Mouse (Mus musculus): Measurements from ENCODE around the gene Pip5k1c. TPM values are rescaled to one million over a fixed set of nuclear protein-coding genes. Genes with fewer than 3 reads are reported as not detected.

Pip5k1c gene
- polyA plus RNA-seq, 1 experiment from 2014 or later = 73.1 TPM

DNA sequence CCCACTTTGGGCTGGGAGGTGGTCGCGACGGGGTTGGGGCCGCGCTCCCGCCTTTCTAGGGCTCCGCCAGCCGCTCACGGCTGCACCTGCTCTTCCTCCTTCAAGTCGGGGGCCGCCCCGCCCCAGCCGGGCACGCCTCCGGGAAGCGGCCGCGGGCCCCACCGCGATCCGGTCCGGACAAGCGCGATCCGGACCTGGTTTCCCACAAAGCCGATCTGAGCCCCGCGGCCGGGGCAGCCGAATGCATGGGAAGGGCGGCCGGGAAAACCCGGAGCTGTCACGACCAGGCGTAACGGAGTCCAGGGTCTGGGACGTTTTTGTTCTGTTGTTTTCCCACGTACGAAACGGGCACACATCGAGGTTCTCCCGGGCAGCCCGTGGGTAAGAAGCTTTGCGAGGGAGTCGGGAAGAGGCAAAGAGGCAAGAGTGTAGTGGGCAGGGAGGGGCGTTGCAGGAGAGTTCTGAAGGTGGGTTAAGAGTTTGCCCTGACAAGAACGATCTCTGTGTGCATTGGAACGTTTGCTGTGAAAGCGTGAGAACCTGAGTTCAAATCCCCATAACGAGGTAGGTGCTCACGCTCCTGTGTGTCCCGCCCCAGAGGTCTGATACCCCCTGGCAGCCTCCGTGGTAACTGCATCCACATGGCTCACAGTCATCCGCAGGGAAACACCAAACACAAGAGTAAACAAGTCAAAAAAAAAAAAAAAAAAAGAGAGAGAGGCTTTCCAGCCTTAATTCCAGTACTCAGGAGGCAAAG, 6.9 kb upstream of the Pip5k1c start:
- Histone ChIP-seq H3K4me2 (peak overlapping the region; percentile 72), H3K9me3 (replicated peaks) (no peaks in the 10 kb centered on the region), H3K4me3 (peak overlapping the region; percentile 47), H3K9ac (peak overlapping the region; percentile 66), H3K27me3 (peaks cover 35% of the 10 kb centered on the region), H3K27ac (no peak overlapping the region), H3K36me3 (ENCODE audit: poor library complexity, severe bottlenecking) (no peaks in the 10 kb centered on the region), H3K4me1 (peaks cover 20% of the 10 kb centered on the region)
- ATAC-seq = peak; percentile 83
- 1% methylated on average over 54 of the region's 54 CpGs for WGBS

DNA sequence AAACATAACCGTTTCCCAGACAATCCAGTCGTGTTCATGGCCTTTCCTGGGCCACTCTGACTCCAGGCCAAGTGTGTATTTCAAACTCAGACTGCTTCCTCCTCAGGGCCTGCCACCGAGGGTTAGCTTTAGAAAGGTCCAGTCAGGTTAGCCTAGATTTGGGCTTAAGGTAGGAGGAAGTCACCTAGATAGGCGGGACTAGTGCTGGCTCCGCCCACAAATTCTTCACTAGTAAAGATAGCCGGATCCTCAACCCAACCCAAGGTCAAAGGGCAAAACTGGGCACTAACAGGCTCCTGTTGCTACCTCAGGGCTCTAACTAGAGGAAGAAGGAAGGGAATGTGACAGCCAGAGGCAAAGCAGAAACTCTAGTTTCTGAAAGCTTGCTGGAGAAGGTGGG, 6.2 kb upstream of the Pip5k1c start:
- Histone ChIP-seq H3K4me1 (peaks cover 26% of the 10 kb centered on the region), H3K9me3 (replicated peaks) (no peaks in the 10 kb centered on the region), H3K4me3 (no peak overlapping the region), H3K36me3 (ENCODE audit: poor library complexity, severe bottlenecking) (no peaks in the 10 kb centered on the region), H3K27me3 (peaks cover 41% of the 10 kb centered on the region), H3K27ac (no peak overlapping the region), H3K4me2 (no peak overlapping the region), H3K9ac (no peak overlapping the region)
- 46% methylated on average over 6 of the region's 6 CpGs for WGBS
- no peak for ATAC-seq

DNA sequence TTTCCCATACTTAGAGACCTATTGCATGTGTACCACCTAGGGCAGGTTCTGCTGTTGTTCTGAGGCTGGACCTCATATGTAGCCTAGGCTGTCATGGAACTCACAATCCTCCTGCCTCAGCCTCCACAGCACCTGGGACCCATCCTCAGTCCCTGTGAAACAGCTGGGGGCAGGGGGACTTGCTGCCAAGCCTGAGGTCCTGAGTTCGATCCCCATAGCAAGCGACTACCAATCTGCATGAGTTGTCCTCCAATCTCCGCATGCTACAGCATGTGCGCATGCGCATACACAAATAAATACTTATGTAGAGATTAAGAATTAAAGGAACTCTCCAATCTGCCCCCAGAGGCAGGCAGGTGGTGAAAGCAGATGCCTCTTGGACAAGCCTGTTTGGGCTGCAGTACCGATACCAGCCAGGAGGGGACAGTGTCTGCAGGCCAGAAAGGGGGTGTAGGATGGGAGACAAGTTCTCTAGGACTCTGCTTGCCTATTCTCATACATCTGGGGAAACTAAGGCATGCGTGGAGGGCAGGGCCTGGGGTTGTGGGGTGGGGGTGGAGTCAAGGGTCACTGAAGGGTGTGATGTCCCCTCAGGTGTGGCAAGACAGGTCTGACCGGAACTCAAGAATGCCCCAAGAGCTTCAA, 5.1 kb upstream of the Pip5k1c start:
- Histone ChIP-seq H3K36me3 (ENCODE audit: poor library complexity, severe bottlenecking) (no peaks in the 10 kb centered on the region), H3K9me3 (replicated peaks) (no peaks in the 10 kb centered on the region), H3K27ac (no peak overlapping the region), H3K4me1 (peaks cover 26% of the 10 kb centered on the region), H3K9ac (no peak overlapping the region), H3K4me3 (no peak overlapping the region), H3K4me2 (no peak overlapping the region), H3K27me3 (peaks cover 41% of the 10 kb centered on the region)
- ATAC-seq = no peak
- WGBS = 62% methylated on average over 8 of the region's 8 CpGs

DNA sequence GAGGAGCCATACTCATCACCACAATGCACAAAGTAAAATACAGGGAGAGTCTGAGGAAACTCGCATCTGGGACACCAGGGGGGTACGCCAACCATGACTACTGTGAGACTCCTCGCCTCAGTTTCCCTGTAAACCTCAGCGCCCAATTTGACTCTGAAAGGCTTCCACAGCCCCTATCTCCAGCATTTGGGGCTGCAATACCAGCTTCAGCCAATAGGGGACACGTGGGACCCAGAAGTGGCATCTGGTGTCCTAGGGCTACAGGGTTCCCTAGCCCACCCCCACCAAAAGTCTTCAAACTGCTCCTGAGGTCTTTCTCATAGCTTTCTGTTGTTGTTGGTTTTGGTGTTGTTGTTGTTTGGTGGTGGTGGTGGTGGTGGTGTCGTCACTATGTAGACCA, 4.2 kb upstream of the Pip5k1c start:
- Histone ChIP-seq H3K4me3 (no peak overlapping the region), H3K27ac (no peak overlapping the region), H3K9me3 (replicated peaks) (no peaks in the 10 kb centered on the region), H3K36me3 (ENCODE audit: poor library complexity, severe bottlenecking) (no peaks in the 10 kb centered on the region), H3K9ac (no peak overlapping the region), H3K27me3 (peaks cover 37% of the 10 kb centered on the region), H3K4me1 (peaks cover 28% of the 10 kb centered on the region), H3K4me2 (no peak overlapping the region)
- no peak for ATAC-seq
- 27% methylated on average over 6 of the region's 6 CpGs for WGBS

DNA sequence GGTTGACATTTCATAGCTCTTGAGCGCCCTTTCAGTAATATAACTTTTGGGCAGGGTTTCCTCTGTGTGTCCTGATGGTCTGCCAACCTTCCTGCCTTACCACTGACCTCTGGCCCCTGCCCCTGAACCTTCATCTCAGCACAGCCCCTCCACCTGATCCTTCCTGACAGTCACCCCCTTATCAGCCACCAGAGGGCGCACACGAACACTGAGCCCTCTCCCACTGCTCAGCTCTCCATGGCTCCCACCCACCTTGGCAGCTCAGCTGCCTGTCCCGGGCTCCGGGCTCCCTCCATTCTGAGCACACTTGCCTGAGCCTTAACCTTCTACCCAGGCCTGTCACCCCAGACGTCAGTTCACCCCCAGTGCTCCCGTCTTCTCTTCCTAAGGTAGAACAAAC, 3.5 kb upstream of the Pip5k1c start:
- Histone ChIP-seq H3K9me3 (replicated peaks) (no peaks in the 10 kb centered on the region), H3K27ac (no peak overlapping the region), H3K27me3 (peaks cover 30% of the 10 kb centered on the region), H3K4me2 (no peak overlapping the region), H3K4me3 (no peak overlapping the region), H3K36me3 (ENCODE audit: poor library complexity, severe bottlenecking) (no peaks in the 10 kb centered on the region), H3K4me1 (peaks cover 35% of the 10 kb centered on the region), H3K9ac (no peak overlapping the region)
- 0% methylated on average over 7 of the region's 7 CpGs for WGBS
- ATAC-seq = no peak

DNA sequence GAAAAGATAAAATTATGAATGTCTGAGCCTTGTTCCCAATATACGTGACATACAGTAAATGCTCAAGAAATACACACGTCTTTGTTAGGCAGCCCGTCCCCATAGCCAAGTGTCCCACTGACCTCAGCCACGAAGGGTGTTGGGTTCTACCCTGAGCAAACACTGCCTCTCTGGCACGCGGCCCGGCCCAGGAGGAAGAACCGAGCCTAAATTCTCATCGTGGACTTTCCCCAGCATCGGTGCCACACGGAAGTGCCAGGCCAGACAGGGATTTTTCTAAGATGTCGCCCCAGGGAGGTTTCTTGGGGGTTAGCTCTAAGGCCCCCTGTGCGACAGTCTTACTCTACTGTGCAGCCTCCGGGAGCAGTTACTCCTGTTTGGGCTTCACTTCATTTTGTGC, 3.0 kb upstream of the Pip5k1c start:
- no peak overlapping the region for H3K27ac ChIP-seq
- peaks cover 25% of the 10 kb centered on the region for H3K27me3 ChIP-seq
- no peak overlapping the region for H3K9ac ChIP-seq
- H3K4me1 ChIP-seq = peaks cover 40% of the 10 kb centered on the region
- H3K4me3 ChIP-seq = no peak overlapping the region
- WGBS = 68% methylated on average over 14 of the region's 14 CpGs
- no peak overlapping the region for H3K4me2 ChIP-seq
- no peaks in the 10 kb centered on the region for H3K9me3 ChIP-seq (replicated peaks)
- no peaks in the 10 kb centered on the region for H3K36me3 ChIP-seq (ENCODE audit: poor library complexity, severe bottlenecking)
- no peak for ATAC-seq

DNA sequence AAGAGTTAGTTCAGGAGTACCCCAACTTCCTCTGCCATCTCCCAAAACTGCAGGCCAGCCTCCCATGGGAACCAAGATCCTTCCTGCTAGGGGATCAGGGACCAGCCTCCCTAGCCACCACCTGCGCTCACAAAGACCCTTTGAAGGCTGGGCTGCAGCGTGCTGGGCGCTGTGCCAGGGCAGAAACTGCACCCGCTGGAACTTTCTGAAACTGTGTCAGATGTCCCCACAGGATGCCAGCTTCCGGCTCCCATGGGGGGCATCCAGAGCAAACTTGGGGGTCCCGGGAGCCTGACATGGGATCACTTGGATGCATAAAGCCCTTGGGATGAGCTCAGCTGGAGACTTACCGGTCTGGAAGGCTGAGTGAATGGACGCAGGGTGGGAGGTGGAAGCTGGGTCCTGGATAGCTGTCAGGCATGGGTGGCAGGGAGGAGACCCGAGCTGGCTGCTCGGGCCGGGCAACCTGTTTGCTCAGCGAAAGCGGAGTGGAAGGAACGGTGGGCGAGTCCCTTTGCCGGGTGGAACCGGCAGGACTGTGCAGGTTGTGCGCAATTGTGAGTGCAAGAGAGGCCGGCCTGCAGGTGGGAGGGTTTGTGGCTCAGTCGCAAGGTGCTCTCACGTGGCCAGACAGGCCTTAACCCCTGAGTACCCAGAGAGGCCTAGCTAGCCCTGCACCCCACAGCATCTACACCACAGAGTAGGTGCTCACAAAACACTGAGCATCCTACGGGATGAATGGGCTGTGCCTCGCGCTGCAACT, 1.9 kb upstream of the Pip5k1c start:
- H3K27me3 ChIP-seq = peaks cover 18% of the 10 kb centered on the region
- H3K27ac ChIP-seq = no peak overlapping the region; the same call in 1 of the 2 replicates
- no peak for ATAC-seq
- peaks cover 44% of the 10 kb centered on the region for H3K4me1 ChIP-seq
- H3K9ac ChIP-seq = peak overlapping the region; percentile 18
- WGBS = 13% methylated on average over 24 of the region's 24 CpGs
- H3K4me3 ChIP-seq = no peak overlapping the region
- H3K9me3 ChIP-seq (replicated peaks) = no peaks in the 10 kb centered on the region
- H3K4me2 ChIP-seq = peak overlapping the region; percentile 33
- H3K36me3 ChIP-seq (ENCODE audit: poor library complexity, severe bottlenecking) = 0 out of 2 replicates have a peak, but pooled peaks cover 6% of the 10 kb centered on the region

DNA sequence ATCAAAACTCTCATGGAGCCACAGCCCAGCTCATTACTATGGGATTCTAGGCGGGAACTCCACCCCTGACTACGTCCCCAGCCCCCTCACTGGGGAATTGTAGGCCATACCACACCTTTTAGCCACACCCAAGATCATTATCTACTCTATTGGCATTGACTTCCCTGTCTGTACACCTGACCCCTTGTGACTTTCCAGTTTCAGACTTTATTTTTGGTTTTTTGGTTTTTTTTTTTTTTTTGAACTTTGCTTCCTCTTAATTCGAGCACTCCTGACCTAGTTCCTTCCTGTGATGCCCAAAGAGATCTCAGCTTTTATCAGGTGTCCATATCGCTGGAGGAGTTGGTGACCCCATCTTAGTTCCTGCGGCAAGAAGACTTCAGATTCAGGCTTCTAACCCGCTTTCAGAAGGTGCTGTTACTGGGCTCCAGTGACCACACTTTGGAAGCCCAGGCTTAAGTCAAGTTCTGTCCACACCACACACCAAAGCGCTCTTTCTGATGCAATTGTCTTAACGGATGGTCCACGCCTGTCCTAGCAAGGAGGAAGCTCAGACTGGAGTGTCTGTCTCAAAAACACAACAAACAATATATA, 1.2 kb upstream of the Pip5k1c start, which contains the start of gene Tjp3:
TSS of gene Tjp3 (minus strand) at position 71 of the 594 bp plus-strand sequence.
- Histone ChIP-seq H3K36me3 (ENCODE audit: poor library complexity, severe bottlenecking) (peaks cover 10% of the 10 kb centered on the region), H3K4me2 (peak within 1 kb of the TSS; percentile 92), H3K4me1 (peaks cover 48% of the 10 kb centered on the region), H3K27ac (no peak within 1 kb of the TSS; the same call in 1 of the 2 replicates), H3K9me3 (replicated peaks) (no peaks in the 10 kb centered on the region), H3K27me3 (peaks cover 18% of the 10 kb centered on the region), H3K4me3 (peak within 1 kb of the TSS; percentile 89; the same call in 1 of the 2 replicates), H3K9ac (peak within 1 kb of the TSS; percentile 18)
- no peak for ATAC-seq
- WGBS = 77% methylated on average over 9 of the region's 9 CpGs

DNA sequence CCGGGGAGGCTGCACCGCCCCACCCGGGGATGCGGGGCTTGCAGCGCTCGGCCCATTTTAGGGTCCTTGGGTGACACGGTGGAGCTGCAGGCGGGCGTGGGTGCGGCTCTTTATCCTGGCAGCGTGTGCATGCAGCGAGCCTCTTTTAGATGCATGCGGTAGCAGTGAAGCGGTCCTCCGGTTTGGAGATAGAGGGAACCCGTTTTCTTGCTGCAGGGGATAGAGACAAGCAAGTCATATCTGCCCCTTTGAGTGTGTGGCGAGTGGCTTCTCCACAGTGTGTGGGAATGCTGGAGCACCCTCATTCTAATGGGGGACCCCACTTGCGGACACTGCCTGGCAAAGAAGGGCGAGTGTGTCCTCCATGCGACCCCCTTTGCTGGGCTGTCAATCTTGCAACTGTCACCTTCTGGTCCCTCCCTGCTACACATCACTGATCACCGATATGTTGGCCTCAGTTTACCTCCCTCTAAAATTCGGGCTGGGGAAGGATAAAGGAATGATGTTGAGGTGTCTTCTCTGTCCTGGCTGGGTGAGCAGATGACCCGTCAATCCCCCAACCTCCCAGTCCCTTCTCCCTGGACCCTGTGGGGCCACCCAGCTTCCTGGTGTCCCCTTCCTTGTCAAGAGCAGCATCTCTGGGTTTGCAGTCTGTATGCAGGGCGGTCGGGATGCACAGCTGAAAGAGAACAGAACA, 719 bp downstream of the Pip5k1c start:
- Histone ChIP-seq H3K27me3 (peaks cover 18% of the 10 kb centered on the region), H3K9me3 (replicated peaks) (no peaks in the 10 kb centered on the region), H3K4me2 (peak overlapping the region; percentile 92), H3K36me3 (ENCODE audit: poor library complexity, severe bottlenecking) (peaks cover 14% of the 10 kb centered on the region), H3K27ac (peak overlapping the region; percentile 93), H3K4me3 (peak overlapping the region; percentile 89), H3K9ac (peak overlapping the region; percentile 92), H3K4me1 (peaks cover 49% of the 10 kb centered on the region)
- 3% methylated on average over 25 of the region's 25 CpGs for WGBS
- no peak; the same call in 1 of the 2 replicates for ATAC-seq

DNA sequence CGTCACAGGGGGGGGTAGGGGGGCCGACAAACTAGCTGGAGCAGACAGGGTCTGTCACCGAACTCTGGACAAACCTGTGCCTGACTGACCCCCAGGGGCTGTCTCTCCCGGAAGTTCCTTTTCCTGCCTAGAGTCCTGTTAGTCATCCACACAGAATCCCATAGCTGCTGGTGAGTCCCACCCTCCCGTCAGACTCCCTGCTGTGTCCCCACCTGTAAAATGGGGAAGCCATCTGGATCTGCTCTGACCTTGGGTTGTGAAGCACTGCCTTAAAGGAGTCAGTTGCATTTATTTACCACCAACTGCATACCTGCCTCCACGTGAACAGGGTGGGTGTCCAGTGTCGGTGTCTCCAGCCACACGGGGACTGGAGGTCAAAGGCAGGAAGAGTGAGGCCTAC, 1.7 kb downstream of the Pip5k1c start:
- Histone ChIP-seq H3K4me1 (peaks cover 47% of the 10 kb centered on the region), H3K9ac (peak overlapping the region; percentile 92), H3K4me2 (peak overlapping the region; percentile 92), H3K4me3 (peak overlapping the region; percentile 89), H3K27me3 (peaks cover 18% of the 10 kb centered on the region), H3K36me3 (ENCODE audit: poor library complexity, severe bottlenecking) (peaks cover 14% of the 10 kb centered on the region), H3K27ac (no peak overlapping the region), H3K9me3 (replicated peaks) (no peaks in the 10 kb centered on the region)
- WGBS = 68% methylated on average over 8 of the region's 8 CpGs
- ATAC-seq = no peak

DNA sequence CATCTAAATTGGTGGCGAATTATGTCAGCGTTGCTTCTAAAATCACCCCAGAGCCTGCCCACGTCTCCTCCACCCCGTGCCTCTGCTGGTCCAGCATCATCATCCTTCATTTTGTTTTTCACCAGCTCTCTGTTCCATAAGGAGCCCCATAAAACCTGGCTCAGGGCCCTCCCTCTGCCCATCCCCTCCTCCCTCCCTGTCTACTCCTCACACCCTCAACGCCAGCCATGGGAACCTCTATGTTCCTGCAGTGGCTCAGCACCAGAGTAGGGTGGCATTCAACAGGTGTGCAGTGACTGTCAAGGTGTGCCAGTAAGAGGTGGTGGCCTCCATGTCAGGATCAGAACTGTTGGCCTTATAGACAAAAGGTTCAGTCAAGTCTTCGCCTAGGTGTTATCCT, 2.4 kb downstream of the Pip5k1c start:
- H3K27ac ChIP-seq = no peak overlapping the region; the same call in 1 of the 2 replicates
- H3K4me1 ChIP-seq = peaks cover 42% of the 10 kb centered on the region
- 96% methylated on average over 6 of the region's 6 CpGs for WGBS
- peak overlapping the region; percentile 92; the same call in 1 of the 2 replicates for H3K4me2 ChIP-seq
- H3K9me3 ChIP-seq (replicated peaks) = no peaks in the 10 kb centered on the region
- H3K36me3 ChIP-seq (ENCODE audit: poor library complexity, severe bottlenecking) = peaks cover 14% of the 10 kb centered on the region
- ATAC-seq = no peak
- H3K4me3 ChIP-seq = no peak overlapping the region
- peaks cover 13% of the 10 kb centered on the region for H3K27me3 ChIP-seq
- H3K9ac ChIP-seq = no peak overlapping the region
